Mouse (Mus musculus) liver, adult 2 months (tissue): ENCODE results near the gene Bcar3. TPM values are rescaled to one million over a fixed set of nuclear protein-coding genes. Genes with fewer than 3 reads are reported as not detected.

Experiments used
- DNase-seq: peaks from one replicate; pipeline ENCODE4 v3.0.0-alpha.2; 2011; ENCODE audit warnings: low read depth, low spot score; ENCODE audit errors: extremely low read depth
- H3K27ac ChIP-seq: fragments of 200-500 bp; replicated peaks from 2 replicates; pipeline ENCODE4 v1.5.1; 2012; ENCODE audit warnings: low read depth, mild to moderate bottlenecking, control low read depth, inconsistent platforms, low read length; ENCODE audit not compliant: insufficient read depth
- H3K27me3 ChIP-seq: fragments of 200-500 bp; 2 replicates; pipeline ENCODE4 v1.6.1; 2012; ENCODE audit warnings: mild to moderate bottlenecking, moderate library complexity, low read length, inconsistent platforms; ENCODE audit not compliant: control insufficient read depth, insufficient read depth
- H3K36me3 ChIP-seq: fragments of 200-500 bp; 2 replicates; pipeline ENCODE4 v1.6.1; 2012; ENCODE audit warnings: low read length, inconsistent platforms; ENCODE audit not compliant: control insufficient read depth, insufficient read depth
- H3K4me1 ChIP-seq: fragments of 200-500 bp; 2 replicates; pipeline ENCODE4 v1.6.1; 2011; ENCODE audit warnings: low read length; ENCODE audit not compliant: control insufficient read depth, insufficient read depth
- H3K4me3 ChIP-seq: fragments of 200-500 bp; 2 replicates; pipeline ENCODE4 v1.5.1; 2011; ENCODE audit warnings: low read depth, mild to moderate bottlenecking, control low read depth, low read length, moderate library complexity; ENCODE audit not compliant: insufficient read depth
- H3K79me2 ChIP-seq: fragments of 200-500 bp; 2 replicates; pipeline ENCODE4 v1.6.1; 2012; ENCODE audit warnings: inconsistent platforms, mild to moderate bottlenecking, low read length, moderate library complexity; ENCODE audit not compliant: control insufficient read depth, insufficient read depth
- H3K9ac ChIP-seq: fragments of 200-500 bp; 2 replicates; pipeline ENCODE4 v1.6.1; 2012; ENCODE audit warnings: low read depth, mild to moderate bottlenecking, control low read depth, inconsistent platforms, low read length
- CTCF ChIP-seq: fragments of 200-500 bp; IDR thresholded peaks from 2 replicates; pipeline ENCODE4 v1.5.1; 2011; ENCODE audit warnings: low read depth, low read length, control low read depth
- POLR2A ChIP-seq: fragments of 200-500 bp; IDR thresholded peaks from 2 replicates; pipeline ENCODE4 v1.6.1; 2011; ENCODE audit warnings: low read length, control low read depth; ENCODE audit not compliant: insufficient read depth; ENCODE audit errors: extremely low read depth
- WGBS: fragments of 180-500 bp; shearing (Covaris S2); methylation state at CpG from one replicate; pipeline ENCODE4 v1.1.7; 2018; 5-methylcytosine and 5-hydroxymethylcytosine counted together
- polyA plus RNA-seq: library from polyadenylated mRNA; depleted of rRNA; stranded (reverse); fragments of >200 nt; gene quantifications from 2 replicates; pipeline ENCODE4 v1.2.3, GENCODE M21; 2012; rRNA removed
- total RNA-seq: library from RNA; depleted of rRNA; stranded (reverse); fragments of >200 nt; gene quantifications from 2 replicates; pipeline ENCODE4 v1.2.3, GENCODE M21; 2014; rRNA removed

Gene Bcar3
- total and polyA plus RNA-seq, 2 experiments, result 44.4 to 45.5 TPM

GRCm38 (mm10) chr3:122573426-122574286 is 279.7 kb downstream of the Bcar3 start:
- H3K27ac ChIP-seq, result no peak overlapping the region
- H3K9ac ChIP-seq, result no peak overlapping the region
- H3K4me3 ChIP-seq, result no peak overlapping the region
- no peaks in the 10 kb centered on the region for H3K27me3 ChIP-seq
- H3K36me3 ChIP-seq, result no peaks in the 10 kb centered on the region
- no peak for TF ChIP-seq CTCF
- no peak for TF ChIP-seq POLR2A
- 93% methylated on average over 5 of the region's 5 CpGs for WGBS
- DNase-seq, result no peak
- no peaks in the 10 kb centered on the region; the same call in 1 of the 2 replicates for H3K4me1 ChIP-seq
- H3K79me2 ChIP-seq, result peaks cover 4% of the 10 kb centered on the region; the same call in 1 of the 2 replicates

- 85% methylated on average over 1 of the region's 1 CpGs for WGBS
- H3K4me3 ChIP-seq, result no peak overlapping the region
- no peaks in the 10 kb centered on the region for H3K27me3 ChIP-seq
- H3K79me2 ChIP-seq, result peaks cover 4% of the 10 kb centered on the region; the same call in 1 of the 2 replicates
- DNase-seq, result no peak
- H3K9ac ChIP-seq, result no peak overlapping the region
- no peak overlapping the region for H3K27ac ChIP-seq
- TF ChIP-seq CTCF, result no peak
- TF ChIP-seq POLR2A, result no peak
- H3K4me1 ChIP-seq, result no peaks in the 10 kb centered on the region; the same call in 1 of the 2 replicates
- H3K36me3 ChIP-seq, result no peaks in the 10 kb centered on the region
Observed at GRCm38 (mm10) chr3:122574921-122575320, 281.0 kb downstream of the Bcar3 start.

GRCm38 (mm10) chr3:122577360-122577759 is 283.4 kb downstream of the Bcar3 start:
- Histone ChIP-seq H3K27me3 (no peaks in the 10 kb centered on the region), H3K4me1 (no peaks in the 10 kb centered on the region; the same call in 1 of the 2 replicates), H3K79me2 (peaks cover 4% of the 10 kb centered on the region; the same call in 1 of the 2 replicates), H3K4me3 (no peak overlapping the region), H3K36me3 (no peaks in the 10 kb centered on the region), H3K9ac (no peak overlapping the region), H3K27ac (no peak overlapping the region)
- TF ChIP-seq CTCF (no peak), POLR2A (no peak)
- DNase-seq, result no peak

Other genes starting within 250 kb of the Bcar3 start
- gene Abca4, start 249.7 kb upstream of the Bcar3 start, total RNA-seq, result 0.20 and 0.37 TPM in 2 replicates
- gene Abca4, start 249.7 kb upstream of the Bcar3 start, polyA plus RNA-seq, result 0.05 and 0.10 TPM in 2 replicates
- 57.6 and 116 TPM in 2 replicates for gene Gclm, start 48.6 kb upstream of the Bcar3 start, total RNA-seq
- gene Gclm, start 48.6 kb upstream of the Bcar3 start, polyA plus RNA-seq, result 236 and 311 TPM in 2 replicates
- gene Dnttip2, start 19.7 kb upstream of the Bcar3 start, total RNA-seq, result 14.5 and 17.7 TPM in 2 replicates
- gene Dnttip2, start 19.7 kb upstream of the Bcar3 start, polyA plus RNA-seq, result 3.6 and 4.0 TPM in 2 replicates